Mouse (Mus musculus): ENCODE measurements at regions not wholly inside any gene's neighbourhood (a gene's known extent, or its start where the extent isn't known, plus 50 kb on each side); places are given as distances from the start of the nearest gene placed in this dataset.

GRCm38 (mm10) chr15:68014605-68015305, 1514.0 kb upstream of the Lrrc6 start:
- DNase-seq: no peak

- no peak for DNase-seq
Measured at GRCm38 (mm10) chr15:68011162-68011561, 1510.5 kb upstream of the Lrrc6 start.

GRCm38 (mm10) chr15:68010189-68010588, 1509.5 kb upstream of the Lrrc6 start:
- no peak for DNase-seq

GRCm38 (mm10) chr15:68004798-68005197, 1504.1 kb upstream of the Lrrc6 start:
- no peak for DNase-seq

DNA sequence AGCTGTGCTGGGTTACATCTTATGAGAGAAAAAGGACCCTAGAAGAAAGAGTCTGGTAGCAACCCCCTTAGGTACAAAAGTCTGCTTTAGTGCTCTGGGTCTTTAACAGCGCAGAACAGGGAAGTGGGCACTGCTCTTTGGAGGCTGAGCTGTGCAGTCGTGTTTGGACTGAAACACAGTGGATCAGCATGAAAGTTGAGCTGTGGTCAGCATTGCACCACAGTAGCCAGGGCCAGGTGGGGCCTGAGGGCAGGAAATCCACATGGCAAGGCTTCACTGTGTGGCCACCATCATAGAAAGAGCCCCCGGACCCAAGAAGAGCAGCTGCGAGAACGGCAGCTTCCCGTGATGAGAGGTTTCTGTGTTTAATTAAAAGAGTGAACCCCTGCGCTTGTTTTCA, 1495.8 kb upstream of the Lrrc6 start:
- no peak for DNase-seq

- DNase-seq: no peak
Measured at GRCm38 (mm10) chr15:67989428-67990272, 1488.9 kb upstream of the Lrrc6 start.

DNA sequence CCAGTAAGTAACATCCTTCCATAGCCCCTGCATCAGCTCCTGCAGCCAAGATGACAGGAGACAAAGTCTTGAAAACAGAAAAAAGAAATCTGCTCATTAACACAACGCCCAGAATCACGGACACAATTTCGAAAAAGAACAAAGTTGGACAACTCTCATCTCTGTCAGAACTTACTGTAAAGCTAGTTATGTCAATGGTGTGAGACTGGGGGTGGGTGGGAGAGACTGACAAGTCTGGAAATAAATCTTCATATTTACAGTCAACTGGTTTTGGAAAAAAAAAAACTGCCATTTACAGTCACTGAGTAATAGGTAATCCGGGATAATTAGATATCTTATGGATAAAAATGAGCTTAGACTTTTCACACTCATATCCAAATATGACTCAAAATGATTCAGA, 1487.2 kb upstream of the Lrrc6 start:
- DNase-seq: no peak

DNA sequence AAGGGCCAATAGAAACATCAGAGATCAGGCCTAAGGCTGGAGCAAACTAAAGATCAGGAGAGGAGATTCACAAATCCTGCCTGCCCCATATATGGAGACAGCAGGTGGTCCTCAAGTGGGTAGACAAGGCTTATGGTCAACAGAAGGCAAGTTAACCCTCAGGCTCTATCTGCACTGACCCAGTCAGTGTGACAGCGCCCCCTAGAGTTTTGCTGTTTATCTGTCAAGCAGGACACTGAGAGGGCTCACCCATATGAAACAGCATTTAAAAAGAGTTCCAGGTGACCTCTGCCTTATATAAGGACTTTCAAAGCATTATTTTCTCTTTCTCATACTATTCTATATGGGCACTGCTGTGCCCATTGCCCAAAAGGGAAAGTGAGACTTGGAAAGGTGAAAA, 1482.5 kb upstream of the Lrrc6 start:
- peak; percentile 4 for DNase-seq

DNA sequence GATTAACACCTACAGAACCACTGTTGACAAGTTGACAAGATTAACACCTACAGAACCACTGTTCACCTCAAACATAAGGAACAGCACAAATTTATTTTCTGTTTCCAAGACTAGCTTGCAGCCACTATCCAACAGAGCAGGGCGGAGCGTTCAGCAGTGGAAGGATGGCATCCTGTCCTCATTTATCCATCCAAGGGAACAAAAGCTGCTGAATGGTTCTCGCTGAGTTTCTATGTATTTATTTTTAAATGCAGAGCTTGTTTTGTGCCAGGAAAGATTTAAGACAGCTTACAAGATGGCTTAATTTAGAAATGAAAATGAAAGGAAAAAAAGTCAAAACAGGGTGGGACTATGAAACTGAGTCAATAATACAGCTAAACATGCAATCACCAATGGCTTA, 1481.2 kb upstream of the Lrrc6 start:
- no peak for DNase-seq

- DNase-seq: no peak
Measured at GRCm38 (mm10) chr15:67979451-67979850, 1478.7 kb upstream of the Lrrc6 start.

DNA sequence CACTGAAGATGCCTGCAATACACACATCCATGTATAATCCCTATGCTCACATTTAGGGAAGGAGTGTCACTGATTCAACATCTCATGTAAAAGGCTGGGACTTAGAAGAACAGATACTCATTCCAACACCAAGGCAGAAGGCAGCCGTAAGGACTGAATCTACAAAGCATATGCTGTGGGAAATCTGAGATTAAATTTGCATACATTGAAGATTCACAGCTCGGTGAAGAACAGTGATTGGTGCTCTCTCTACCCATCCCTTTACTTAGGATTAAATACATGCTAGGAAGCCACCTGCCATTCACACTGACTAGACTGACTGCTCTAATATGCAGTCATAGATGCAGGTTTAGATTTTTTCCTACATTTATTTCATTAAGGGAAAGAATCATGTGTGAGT, 1476.5 kb upstream of the Lrrc6 start:
- no peak for DNase-seq

DNA sequence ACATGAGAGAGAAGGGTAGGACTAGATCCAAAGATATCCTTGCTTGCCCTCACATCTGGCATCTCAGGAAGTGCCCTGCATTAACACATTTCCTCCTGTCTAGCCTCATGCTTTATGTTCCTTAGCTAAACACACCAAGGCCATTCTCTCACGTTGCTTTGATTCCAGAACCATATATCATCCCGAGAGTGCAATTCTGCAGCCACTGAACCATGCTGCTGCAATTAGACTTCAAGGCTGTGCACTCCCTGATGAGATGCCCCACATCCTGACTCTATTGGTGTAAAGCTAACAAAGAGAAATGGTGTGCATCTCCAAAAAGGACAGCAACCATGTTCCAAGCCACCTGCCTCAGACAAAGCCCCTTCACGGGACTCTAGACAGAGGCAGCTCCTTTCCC, 1471.3 kb upstream of the Lrrc6 start:
- no peak for DNase-seq

DNA sequence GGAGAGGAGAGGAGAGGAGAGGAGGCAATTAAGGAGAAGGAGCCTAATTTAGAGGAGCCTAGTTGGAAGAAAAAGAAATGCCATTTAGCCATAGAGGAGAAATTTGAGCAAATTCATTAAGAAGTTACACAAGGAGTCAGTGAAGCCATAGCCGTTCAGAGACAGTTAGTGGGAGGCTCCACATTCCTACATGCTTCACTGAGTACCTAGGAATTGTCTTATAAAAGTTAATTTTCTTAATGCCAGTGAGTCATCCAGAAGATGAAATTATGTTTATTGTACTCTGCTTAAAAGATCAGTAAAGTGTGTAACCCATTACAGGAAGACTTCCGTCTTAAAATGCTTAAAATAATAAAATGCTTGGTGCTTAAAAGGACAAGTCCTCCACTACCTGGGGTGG, 1453.5 kb upstream of the Lrrc6 start:
- DNase-seq: no peak

- DNase-seq: no peak
Measured at GRCm38 (mm10) chr15:67950281-67951040, 1449.8 kb upstream of the Lrrc6 start.

- no peak for DNase-seq
Measured at GRCm38 (mm10) chr15:67944330-67945082, 1443.8 kb upstream of the Lrrc6 start.

GRCm38 (mm10) chr15:67943046-67943445, 1442.3 kb upstream of the Lrrc6 start:
- no peak for DNase-seq

DNA sequence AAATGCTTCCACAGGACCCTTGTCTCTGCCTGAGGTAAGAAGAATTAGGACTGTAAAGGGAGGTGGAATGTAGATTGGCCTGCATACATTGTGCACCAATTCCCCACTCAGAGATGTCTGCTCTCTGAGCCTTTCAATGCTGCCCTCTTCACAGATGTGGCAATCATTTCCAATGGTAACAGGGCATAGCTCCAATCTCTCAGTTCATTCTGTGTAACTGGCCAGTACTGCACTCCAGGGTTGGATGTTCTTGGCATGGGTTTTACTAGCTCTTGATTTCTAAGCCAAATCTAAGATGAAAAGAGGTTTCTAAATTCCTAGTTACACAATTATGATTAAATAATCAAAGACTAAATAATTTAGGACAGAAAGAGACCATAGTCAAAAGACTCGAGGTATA, 1439.8 kb upstream of the Lrrc6 start:
- no peak for DNase-seq

- DNase-seq: no peak
Measured at GRCm38 (mm10) chr15:67924885-67925284, 1424.2 kb upstream of the Lrrc6 start.

DNA sequence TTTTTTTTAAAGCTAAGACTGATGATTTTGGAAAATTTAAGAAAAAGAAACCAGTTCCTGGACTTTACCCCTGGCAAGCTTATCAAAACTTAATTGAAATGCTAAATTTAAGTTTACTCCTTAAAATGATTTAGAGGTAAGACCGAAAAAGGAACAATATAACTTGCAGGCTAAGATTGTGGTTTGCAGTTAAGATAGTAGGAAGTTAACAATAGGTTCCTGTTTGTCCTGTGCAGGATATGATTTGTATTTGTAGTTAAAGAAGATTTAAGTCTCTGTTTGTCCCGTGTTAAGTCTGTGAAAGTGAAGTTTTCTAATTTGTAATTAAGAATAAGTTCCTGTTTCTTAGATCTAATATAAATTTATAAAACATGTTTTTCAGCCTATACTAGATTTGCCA, 1406.3 kb upstream of the Lrrc6 start:
- no peak for DNase-seq

- no peak for DNase-seq
Measured at GRCm38 (mm10) chr15:67905279-67905678, 1404.6 kb upstream of the Lrrc6 start.

GRCm38 (mm10) chr15:67904646-67905045, 1403.9 kb upstream of the Lrrc6 start:
- no peak for DNase-seq

GRCm38 (mm10) chr15:67902982-67903381, 1402.3 kb upstream of the Lrrc6 start:
- no peak for DNase-seq

DNA sequence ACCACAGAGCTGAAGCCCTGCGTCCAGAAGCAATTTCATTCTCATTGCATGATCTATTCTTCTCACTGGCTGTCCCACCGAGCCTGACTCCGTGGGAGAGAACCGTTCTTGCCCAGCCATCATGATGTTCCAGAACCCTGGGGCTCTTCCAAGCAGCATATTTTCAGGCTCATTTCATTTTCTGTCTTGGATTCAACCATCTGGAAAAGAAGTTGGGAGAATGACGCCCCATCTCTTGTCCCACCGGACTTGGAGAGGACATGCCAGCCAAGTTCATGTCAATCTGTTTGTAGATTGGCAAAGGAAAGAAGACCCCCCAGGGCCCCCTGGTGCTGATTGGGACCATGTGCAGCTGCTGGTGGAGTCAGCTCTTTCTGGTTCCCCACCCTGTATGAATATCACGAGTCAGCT, 1400.5 kb upstream of the Lrrc6 start:
- DNase-seq: no peak

All from thymus, postnatal 14 days (tissue).